Mouse (Mus musculus): ENCODE data around the gene Metrn.

GRCm38 (mm10) chr17:25755086-25755485 lies 41.9 kb downstream of the Metrn start:
- no peak for TF ChIP-seq GATA1 (IDR thresholded peaks at IDR 0.05; ENCODE audit: low read length)
- TF ChIP-seq TAL1 (IDR thresholded peaks at IDR 0.05; ENCODE audit: low read length): no peak
